12 mouse cellular contexts compared by ENCODE assay signal in genomic region chr5:141902544-141903250, GRCm38 (mm10).
DNase-seq lines count a peak whose midpoint lies in the region; TF ChIP-seq lines count a peak whose summit lies in the region.
"Had no signal": no experiment of that assay in that cellular context is flagged by ENCODE, and none has a peak within 500 bp of the region (broad histone marks: within the 10 kb centered on the region; RNA-seq: fewer than 3 reads in every experiment).

No protein-coding gene starts in this region.

- H3K36me3 ChIP-seq in kidney, adult 2 months (ENCODE audit: control insufficient read depth, insufficient read depth, low read length) = no peaks in the 10 kb centered on the region
- H3K36me3 ChIP-seq in thymus, adult 2 months (ENCODE audit: control insufficient read depth, insufficient read depth, low read length) = no peaks in the 10 kb centered on the region
- H3K36me3 ChIP-seq: limb, embryonic 13.5 days had no signal

- DNase-seq in gastrocnemius, postnatal 14 days = peak; percentile 12
- no peak for DNase-seq in gastrocnemius, adult 2 months
- DNase-seq in ovary, adult 18-20 months (ENCODE audit: low spot score) = peak; percentile 25
- no peak for DNase-seq in ovary, postnatal 14 days (ENCODE audit: low spot score)
- peak; percentile 66 for DNase-seq in kidney, adult 2 months
- DNase-seq in thymus, adult 2 months = no peak
- no peak for DNase-seq in c-Kit-positive CD71-positive TER-119-positive erythroid progenitor cells, embryonic 14.5 days (ENCODE audit: low spot score)
- DNase-seq in frontal cortex, postnatal 36 days (ENCODE audit: low spot score in 2 of 2) = no peak
- DNase-seq: retina, postnatal 1 day; thymus, postnatal 36 days had no signal

- 45% methylated on average over 16 of the region's 16 CpGs for WGBS in kidney, adult 2 months
- 71% methylated on average over 16 of the region's 16 CpGs for WGBS in thymus, adult 2 months

- intact Hi-C loops in gastrocnemius, postnatal 14 days (cut with DNase I; ENCODE audit: low total_unique reads) = no loop called here
- intact Hi-C loops in gastrocnemius, adult 2 months (cut with DNase I) = no loop called here

- H3K4me3 ChIP-seq in gastrocnemius, adult 2 months = no peak overlapping the region
- no peak overlapping the region for H3K4me3 ChIP-seq in kidney, adult 2 months (ENCODE audit: insufficient read depth, low read depth, low read length)
- no peak overlapping the region for H3K4me3 ChIP-seq in thymus, adult 2 months (ENCODE audit: control insufficient read depth, insufficient read depth, low read length)
- H3K4me3 ChIP-seq: limb, embryonic 13.5 days; myocyte had no signal

- H3K27ac ChIP-seq in gastrocnemius, adult 2 months = no peak overlapping the region
- H3K27ac ChIP-seq in kidney, adult 2 months (ENCODE audit: insufficient read depth, low read depth, low read length) = no peak overlapping the region
- no peak overlapping the region for H3K27ac ChIP-seq in thymus, adult 2 months (ENCODE audit: control insufficient read depth, insufficient read depth, low read length)
- H3K27ac ChIP-seq: limb, embryonic 13.5 days had no signal

- TF ChIP-seq CTCF in gastrocnemius, adult 2 months (IDR thresholded peaks at IDR 0.05) = no peak
- no peak for TF ChIP-seq CTCF in kidney, adult 2 months (conservative IDR thresholded peaks at IDR 0.05; ENCODE audit: insufficient read depth, insufficient read length, low read depth, low read length)
- TF ChIP-seq CTCF in thymus, adult 2 months (IDR thresholded peaks at IDR 0.05; ENCODE audit: borderline replicate concordance, control insufficient read depth, extremely low read depth, insufficient read depth, low read length, poor library complexity) = no peak

- H3K4me1 ChIP-seq in kidney, adult 2 months (ENCODE audit: control insufficient read depth, insufficient read depth, low read length) = no peaks in the 10 kb centered on the region
- H3K4me1 ChIP-seq in thymus, adult 2 months (replicated peaks; ENCODE audit: control insufficient read depth, insufficient read depth, low read length) = no peaks in the 10 kb centered on the region

- no peaks in the 10 kb centered on the region for H3K27me3 ChIP-seq in kidney, adult 2 months (replicated peaks; ENCODE audit: control insufficient read depth, insufficient read depth, low read length)
- no peaks in the 10 kb centered on the region for H3K27me3 ChIP-seq in thymus, adult 2 months (ENCODE audit: control insufficient read depth, insufficient read depth, low read length)
- H3K27me3 ChIP-seq: limb, embryonic 13.5 days had no signal

- no peak for TF ChIP-seq POLR2A in kidney, adult 2 months (IDR thresholded peaks at IDR 0.05; ENCODE audit: low read depth, low read length)
- no peak for TF ChIP-seq POLR2A in thymus, adult 2 months (IDR thresholded peaks at IDR 0.05; ENCODE audit: control insufficient read depth, extremely low read depth, insufficient read depth, low read length, poor library complexity)

Comparison
In these comparisons a context has a peak if more than half of its experiments do, and no peak if none do; other contexts are left out.
1. DNase-seq: peak in gastrocnemius, postnatal 14 days (single experiment), ovary, adult 18-20 months (single experiment) and kidney, adult 2 months (single experiment); none in gastrocnemius, adult 2 months (single experiment), ovary, postnatal 14 days (single experiment), thymus, adult 2 months (single experiment), c-Kit-positive CD71-positive TER-119-positive erythroid progenitor cells, embryonic 14.5 days (single experiment) and frontal cortex, postnatal 36 days (0 of 2).